Mouse (Mus musculus) lung, adult 2 months (tissue): Measurements from ENCODE around the gene Haus3. TPM values are rescaled to one million over a fixed set of nuclear protein-coding genes. Genes with fewer than 3 reads are reported as not detected.

Experiments used
- DNase-seq: peaks from one replicate; pipeline ENCODE4 v3.0.0; 2022
- H3K4me1 ChIP-seq: fragments of 200-500 bp; 2 replicates; pipeline ENCODE4 v1.6.1; 2011; ENCODE audit warnings: low read length; ENCODE audit not compliant: control insufficient read depth, insufficient read depth
- H3K4me3 ChIP-seq: fragments of 200-500 bp; replicated peaks from 2 replicates; pipeline ENCODE3; 2011; ENCODE audit warnings: low read depth, mild to moderate bottlenecking, control low read depth, low read length; ENCODE audit errors: extremely low read depth
- CTCF ChIP-seq: fragments of 200-500 bp; IDR thresholded peaks from 2 replicates; pipeline ENCODE4 v1.5.1; 2011; ENCODE audit warnings: mild to moderate bottlenecking, low read length, control low read depth; ENCODE audit not compliant: insufficient read depth
- POLR2A ChIP-seq: fragments of 200-500 bp; IDR thresholded peaks from 2 replicates; pipeline ENCODE4 v1.6.1; 2011; ENCODE audit warnings: low read depth, mild to moderate bottlenecking, control low read depth, low read length, borderline replicate concordance; ENCODE audit errors: extremely low read depth
- WGBS: fragments of 180-500 bp; shearing (Covaris S2); methylation state at CpG from one replicate; pipeline ENCODE4 v1.1.7; 2018; 5-methylcytosine and 5-hydroxymethylcytosine counted together
- polyA plus RNA-seq: library from polyadenylated mRNA; depleted of rRNA; stranded (reverse); fragments of >200 nt; gene quantifications from 2 replicates; pipeline ENCODE4 v1.2.3, GENCODE M21; 2012; rRNA removed

Gene Haus3
- 0.46 and 0.49 TPM in 2 replicates for polyA plus RNA-seq

- TF ChIP-seq CTCF (no peak), POLR2A (peak; percentile 85; the same call in 1 of the 2 replicates)
- under 1% methylated on average over 57 of the region's 57 CpGs for WGBS
- peak; percentile 92 for DNase-seq
- Histone ChIP-seq H3K4me1 (no peaks in the 10 kb centered on the region), H3K4me3 (peak within 1 kb of the TSS; percentile 92)
Observed at GRCm38 (mm10) chr5:34168950-34169891, at the start of gene Haus3, which contains the start of gene Poln. Haus3 (minus strand) TSS chr5:34169527. Poln (minus strand) TSS chr5:34169448.

GRCm38 (mm10) chr5:34218672-34219071 is 49.3 kb upstream of the Haus3 start:
- Histone ChIP-seq H3K4me1 (no peaks in the 10 kb centered on the region), H3K4me3 (no peak overlapping the region)
- DNase-seq: no peak
- no peak for TF ChIP-seq CTCF
- no peak for TF ChIP-seq POLR2A
- 38% methylated on average over 5 of the region's 5 CpGs for WGBS

- Histone ChIP-seq H3K4me3 (no peak overlapping the region), H3K4me1 (no peaks in the 10 kb centered on the region)
- DNase-seq: no peak
- WGBS: 44% methylated on average over 9 of the region's 9 CpGs
- no peak for TF ChIP-seq POLR2A
- TF ChIP-seq CTCF: no peak
Observed at GRCm38 (mm10) chr5:34217756-34218155, 48.4 kb upstream of the Haus3 start.

- TF ChIP-seq POLR2A (no peak), CTCF (no peak)
- 81% methylated on average over 7 of the region's 7 CpGs for whole genome bisulfite sequencing
- DNase-seq: no peak
- H3K4me1 ChIP-seq: no peaks in the 10 kb centered on the region
- H3K4me3 ChIP-seq: no peak overlapping the region
Observed at GRCm38 (mm10) chr5:34216025-34216424, 46.7 kb upstream of the Haus3 start.

GRCm38 (mm10) chr5:34213659-34214058 is 44.3 kb upstream of the Haus3 start:
- Histone ChIP-seq H3K4me3 (no peak overlapping the region), H3K4me1 (no peaks in the 10 kb centered on the region)
- TF ChIP-seq POLR2A: no peak
- no peak for TF ChIP-seq CTCF
- 48% methylated on average over 8 of the region's 8 CpGs for WGBS
- DNase-seq: no peak

- Histone ChIP-seq H3K4me3 (no peak overlapping the region), H3K4me1 (no peaks in the 10 kb centered on the region)
- DNase-seq: peak; percentile 64
- TF ChIP-seq POLR2A (no peak), CTCF (peak; percentile 96)
- 3% methylated on average over 1 of the region's 1 CpGs for WGBS
Observed at GRCm38 (mm10) chr5:34210279-34210678, 41.0 kb upstream of the Haus3 start.

GRCm38 (mm10) chr5:34207503-34207902 is 38.2 kb upstream of the Haus3 start:
- 30% methylated on average over 3 of the region's 3 CpGs for WGBS
- Histone ChIP-seq H3K4me1 (no peaks in the 10 kb centered on the region), H3K4me3 (no peak overlapping the region)
- TF ChIP-seq CTCF (no peak), POLR2A (no peak)
- no peak for DNase-seq

GRCm38 (mm10) chr5:34205788-34206187 is 36.5 kb upstream of the Haus3 start:
- WGBS: 68% methylated on average over 2 of the region's 2 CpGs
- H3K4me1 ChIP-seq: peaks cover 3% of the 10 kb centered on the region; the same call in 1 of the 2 replicates
- DNase-seq: no peak
- no peak overlapping the region for H3K4me3 ChIP-seq
- TF ChIP-seq CTCF (no peak), POLR2A (no peak)

- Histone ChIP-seq H3K4me1 (peaks cover 3% of the 10 kb centered on the region; the same call in 1 of the 2 replicates), H3K4me3 (no peak overlapping the region)
- no peak for DNase-seq
- TF ChIP-seq CTCF (no peak), POLR2A (no peak)
- WGBS: 87% methylated on average over 2 of the region's 2 CpGs
Observed at GRCm38 (mm10) chr5:34204911-34205310, 35.6 kb upstream of the Haus3 start.
